Mouse (Mus musculus) stomach, postnatal 0 days (tissue): ENCODE measurements around the gene Znrf3.

ENCODE experiments used
- CTCF ChIP-seq: IDR thresholded peaks from 2 replicates; pipeline ENCODE4 v1.5.1; 2016; ENCODE audit warnings: antibody characterized with exemption, low read depth, mild to moderate bottlenecking, moderate library complexity
- EP300 ChIP-seq: optimal IDR thresholded peaks from 2 replicates; pipeline ENCODE3; 2016; ENCODE audit warnings: antibody characterized with exemption

DNA sequence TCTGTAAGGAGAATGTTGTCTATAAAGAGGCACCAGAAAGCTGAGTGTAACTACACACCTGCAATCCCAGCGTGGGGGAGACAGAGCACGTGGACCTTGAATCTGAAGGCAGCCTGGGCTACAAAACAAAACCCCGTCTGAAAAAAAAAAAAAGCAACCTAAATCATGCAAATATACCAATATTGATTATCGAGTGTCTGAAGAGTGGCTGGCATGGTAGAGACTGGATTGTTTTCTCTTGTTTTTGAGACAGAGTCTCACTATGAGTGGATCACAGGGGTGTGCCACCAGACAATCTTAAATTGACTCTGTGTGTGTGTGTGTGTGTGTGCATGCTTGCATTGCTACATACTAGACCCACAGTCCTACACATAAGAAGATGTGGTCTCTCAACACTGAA, 32.2 kb upstream of the Znrf3 start:
- TF ChIP-seq CTCF (no peak), EP300 (no peak)
